Mouse (Mus musculus): ENCODE measurements around the gene Suclg2. TPM values are rescaled to one million over a fixed set of nuclear protein-coding genes. Genes with fewer than 3 reads are reported as not detected.

Suclg2 gene
- polyA plus RNA-seq, 1 experiment from 2014 or later, result 18.3 TPM

DNA sequence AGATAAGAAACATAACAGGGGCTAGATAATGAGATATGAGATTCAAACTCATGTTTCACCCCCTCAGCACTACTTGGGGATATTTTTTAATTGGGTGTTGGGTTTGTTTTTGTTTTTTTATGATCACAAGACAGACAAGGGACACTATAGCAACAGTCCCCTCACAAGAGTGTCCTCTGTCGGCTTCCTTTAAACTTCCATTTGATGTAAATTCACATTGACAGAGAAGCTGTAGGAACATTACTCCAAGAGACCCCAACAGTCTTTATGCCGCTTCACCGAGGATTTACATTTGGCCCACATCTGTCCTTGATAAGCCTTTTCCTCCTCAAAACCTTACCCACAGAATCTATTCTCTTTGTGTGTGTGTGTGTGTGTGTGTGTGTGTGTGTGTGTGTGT is 1.2 kb upstream of the Suclg2 start:
- 80% methylated on average over 3 of the region's 3 CpGs for WGBS

GRCm38 (mm10) chr6:95718969-95719333 is 351 bp upstream of the Suclg2 start:
- peak overlapping the region; percentile 70; the same call in 1 of the 2 replicates for H3K27ac ChIP-seq (ENCODE audit: low read depth, low read length)

More for the DNA sequence above, 1.2 kb upstream of the Suclg2 start:
- Histone ChIP-seq H3K4me1 (ENCODE audit: control insufficient read depth, insufficient read depth, low read depth, low read length) (peaks cover 3% of the 10 kb centered on the region; the same call in 1 of the 2 replicates), H3K36me3 (ENCODE audit: control insufficient read depth, insufficient read depth, low read length) (no peaks in the 10 kb centered on the region), H3K9me3 (ENCODE audit: control insufficient read depth, low read length) (no peaks in the 10 kb centered on the region), H3K27me3 (replicated peaks; ENCODE audit: control insufficient read depth, insufficient read depth, low read length) (no peaks in the 10 kb centered on the region), H3K4me2 (ENCODE audit: low read length) (no peak overlapping the region), H3K4me3 (ENCODE audit: low read length) (no peak overlapping the region), H3K27ac (ENCODE audit: low read depth, low read length) (no peak overlapping the region), H3K9ac (ENCODE audit: low read depth, low read length) (no peak overlapping the region)
- ATAC-seq, result no peak

GRCm38 (mm10) chr6:95717071-95717470 is 1.5 kb downstream of the Suclg2 start:
- whole genome bisulfite sequencing, result 87% methylated on average over 3 of the region's 3 CpGs
- H3K4me3 ChIP-seq (ENCODE audit: low read length), result no peak overlapping the region
- no peak overlapping the region for H3K4me2 ChIP-seq (ENCODE audit: low read length)
- H3K36me3 ChIP-seq (ENCODE audit: control insufficient read depth, insufficient read depth, low read length), result no peaks in the 10 kb centered on the region
- ATAC-seq, result no peak
- H3K9ac ChIP-seq (ENCODE audit: low read depth, low read length), result no peak overlapping the region
- no peak overlapping the region for H3K27ac ChIP-seq (ENCODE audit: low read depth, low read length)
- peaks cover 3% of the 10 kb centered on the region; the same call in 1 of the 2 replicates for H3K4me1 ChIP-seq (ENCODE audit: control insufficient read depth, insufficient read depth, low read depth, low read length)
- no peaks in the 10 kb centered on the region for H3K27me3 ChIP-seq (replicated peaks; ENCODE audit: control insufficient read depth, insufficient read depth, low read length)
- no peaks in the 10 kb centered on the region for H3K9me3 ChIP-seq (ENCODE audit: control insufficient read depth, low read length)

More at GRCm38 (mm10) chr6:95718969-95719333, 351 bp upstream of the Suclg2 start:
- H3K4me3 ChIP-seq (ENCODE audit: low read length), result peak overlapping the region; percentile 82
- no peaks in the 10 kb centered on the region for H3K36me3 ChIP-seq (ENCODE audit: control insufficient read depth, insufficient read depth, low read length)
- H3K27me3 ChIP-seq (replicated peaks; ENCODE audit: control insufficient read depth, insufficient read depth, low read length), result no peaks in the 10 kb centered on the region
- WGBS, result 11% methylated on average over 1 of the region's 1 CpGs
- H3K9me3 ChIP-seq (ENCODE audit: control insufficient read depth, low read length), result no peaks in the 10 kb centered on the region
- H3K4me2 ChIP-seq (ENCODE audit: low read length), result peak overlapping the region; percentile 99
- H3K9ac ChIP-seq (ENCODE audit: low read depth, low read length), result peak overlapping the region; percentile 84
- H3K4me1 ChIP-seq (ENCODE audit: control insufficient read depth, insufficient read depth, low read depth, low read length), result peaks cover 3% of the 10 kb centered on the region; the same call in 1 of the 2 replicates
- peak; percentile 75 for ATAC-seq

DNA sequence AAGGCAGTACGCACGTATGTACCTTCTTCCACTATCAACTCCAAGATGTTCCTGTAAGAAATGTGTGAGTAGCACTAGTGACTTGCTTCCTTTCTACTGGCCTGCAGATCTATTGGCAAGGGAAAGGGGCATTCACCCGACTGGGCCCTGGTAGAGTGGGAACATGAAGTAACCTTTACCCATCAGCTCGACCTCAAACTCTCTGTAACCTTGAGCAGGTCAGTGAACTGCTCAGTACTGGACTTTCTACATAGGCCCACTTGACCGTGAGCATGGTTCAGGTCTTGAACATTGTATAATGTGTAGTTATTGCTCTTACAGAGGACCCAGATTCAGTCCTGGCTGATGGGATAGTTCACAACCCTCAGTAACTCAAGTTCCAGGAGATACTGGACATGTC is 2.1 kb downstream of the Suclg2 start:
- ATAC-seq, result no peak
- WGBS, result 95% methylated on average over 5 of the region's 5 CpGs
- H3K36me3 ChIP-seq (ENCODE audit: control insufficient read depth, insufficient read depth, low read length), result no peaks in the 10 kb centered on the region

GRCm38 (mm10) chr6:95713245-95713644 is 5.4 kb downstream of the Suclg2 start:
- Histone ChIP-seq H3K4me2 (ENCODE audit: low read length) (no peak overlapping the region), H3K9me3 (ENCODE audit: control insufficient read depth, low read length) (no peaks in the 10 kb centered on the region), H3K4me3 (ENCODE audit: low read length) (no peak overlapping the region), H3K9ac (ENCODE audit: low read depth, low read length) (no peak overlapping the region), H3K27ac (ENCODE audit: low read depth, low read length) (no peak overlapping the region), H3K36me3 (ENCODE audit: control insufficient read depth, insufficient read depth, low read length) (no peaks in the 10 kb centered on the region), H3K27me3 (replicated peaks; ENCODE audit: control insufficient read depth, insufficient read depth, low read length) (no peaks in the 10 kb centered on the region), H3K4me1 (ENCODE audit: control insufficient read depth, insufficient read depth, low read depth, low read length) (no peaks in the 10 kb centered on the region)
- 18% methylated on average over 5 of the region's 5 CpGs for WGBS
- no peak for ATAC-seq

More for the DNA sequence above, 2.1 kb downstream of the Suclg2 start:
- no peak overlapping the region for H3K9ac ChIP-seq (ENCODE audit: low read depth, low read length)
- no peak overlapping the region for H3K27ac ChIP-seq (ENCODE audit: low read depth, low read length)
- no peak overlapping the region for H3K4me3 ChIP-seq (ENCODE audit: low read length)
- H3K4me2 ChIP-seq (ENCODE audit: low read length), result no peak overlapping the region
- H3K4me1 ChIP-seq (ENCODE audit: control insufficient read depth, insufficient read depth, low read depth, low read length), result peaks cover 3% of the 10 kb centered on the region; the same call in 1 of the 2 replicates
- no peaks in the 10 kb centered on the region for H3K27me3 ChIP-seq (replicated peaks; ENCODE audit: control insufficient read depth, insufficient read depth, low read length)
- H3K9me3 ChIP-seq (ENCODE audit: control insufficient read depth, low read length), result no peaks in the 10 kb centered on the region

DNA sequence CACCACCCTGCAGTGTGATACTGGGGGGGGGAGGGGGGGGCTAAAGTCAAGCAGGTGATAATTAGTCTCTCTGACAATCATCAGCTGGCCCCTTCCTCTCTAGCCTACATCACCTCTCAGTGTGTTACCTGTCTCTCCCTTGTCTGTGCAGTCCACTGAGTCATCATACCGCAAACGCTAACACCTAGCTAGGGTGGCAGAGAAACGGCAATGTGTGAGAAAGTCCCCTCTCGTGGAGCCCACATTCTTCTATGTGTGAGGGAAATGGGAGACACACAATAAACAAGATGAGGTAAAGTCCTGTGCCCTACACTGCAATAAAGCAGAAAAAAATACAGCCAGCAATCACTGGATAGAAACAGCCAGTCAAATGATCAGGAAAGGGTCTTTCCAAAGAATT is 6.5 kb downstream of the Suclg2 start:
- no peak overlapping the region for H3K9ac ChIP-seq (ENCODE audit: low read depth, low read length)
- no peaks in the 10 kb centered on the region for H3K9me3 ChIP-seq (ENCODE audit: control insufficient read depth, low read length)
- H3K4me1 ChIP-seq (ENCODE audit: control insufficient read depth, insufficient read depth, low read depth, low read length), result no peaks in the 10 kb centered on the region
- H3K4me2 ChIP-seq (ENCODE audit: low read length), result no peak overlapping the region
- ATAC-seq, result no peak
- H3K27me3 ChIP-seq (replicated peaks; ENCODE audit: control insufficient read depth, insufficient read depth, low read length), result no peaks in the 10 kb centered on the region
- H3K36me3 ChIP-seq (ENCODE audit: control insufficient read depth, insufficient read depth, low read length), result no peaks in the 10 kb centered on the region
- WGBS, result 89% methylated on average over 4 of the region's 4 CpGs
- no peak overlapping the region for H3K4me3 ChIP-seq (ENCODE audit: low read length)
- no peak overlapping the region for H3K27ac ChIP-seq (ENCODE audit: low read depth, low read length)

DNA sequence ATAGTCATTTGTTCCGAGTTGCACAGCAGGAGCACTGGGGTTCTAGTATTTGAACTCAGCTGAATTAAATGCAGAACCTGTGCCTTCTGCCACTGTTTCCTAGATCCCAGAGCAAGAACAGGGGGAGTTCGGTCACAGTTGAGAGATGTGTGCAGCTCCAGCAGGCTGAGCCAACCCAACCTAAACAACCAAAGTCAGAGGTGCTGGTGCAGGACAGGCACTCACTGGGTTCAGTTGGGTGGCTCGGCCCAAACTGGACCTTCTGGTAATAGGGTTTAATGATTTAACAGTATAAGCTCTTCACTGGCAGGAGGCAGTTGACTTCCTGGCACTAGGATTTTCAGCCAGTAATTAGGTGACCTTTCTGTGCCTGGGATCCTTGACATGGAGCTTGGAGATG is 6.9 kb downstream of the Suclg2 start:
- WGBS, result 78% methylated on average over 3 of the region's 3 CpGs
- no peak overlapping the region for H3K4me3 ChIP-seq (ENCODE audit: low read length)
- no peak for ATAC-seq

DNA sequence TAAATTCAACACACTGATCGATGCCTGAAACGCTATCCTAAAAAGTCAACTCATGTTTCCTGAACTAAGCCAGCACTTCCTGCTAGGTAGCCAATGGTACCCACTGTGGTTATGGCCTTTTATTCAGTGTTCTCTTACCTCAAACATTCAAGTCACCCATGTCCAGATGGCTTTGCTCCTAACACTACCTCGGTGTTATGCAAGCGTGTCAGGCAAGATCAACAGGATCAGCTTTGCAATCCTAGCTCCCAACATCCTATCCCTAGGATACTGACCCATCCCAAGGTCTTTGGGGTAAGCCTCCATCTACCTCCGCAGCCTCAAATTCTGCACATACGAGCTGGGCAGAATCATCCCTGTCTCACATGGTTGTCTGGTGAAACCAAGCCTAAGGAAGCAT is 7.7 kb downstream of the Suclg2 start:
- H3K9ac ChIP-seq (ENCODE audit: low read depth, low read length), result no peak overlapping the region
- H3K4me2 ChIP-seq (ENCODE audit: low read length), result no peak overlapping the region
- ATAC-seq, result no peak
- H3K36me3 ChIP-seq (ENCODE audit: control insufficient read depth, insufficient read depth, low read length), result no peaks in the 10 kb centered on the region
- WGBS, result 90% methylated on average over 6 of the region's 6 CpGs
- H3K4me1 ChIP-seq (ENCODE audit: control insufficient read depth, insufficient read depth, low read depth, low read length), result no peaks in the 10 kb centered on the region
- H3K4me3 ChIP-seq (ENCODE audit: low read length), result no peak overlapping the region
- H3K9me3 ChIP-seq (ENCODE audit: control insufficient read depth, low read length), result no peaks in the 10 kb centered on the region
- H3K27ac ChIP-seq (ENCODE audit: low read depth, low read length), result no peak overlapping the region
- H3K27me3 ChIP-seq (replicated peaks; ENCODE audit: control insufficient read depth, insufficient read depth, low read length), result no peaks in the 10 kb centered on the region

More for the DNA sequence above, 6.9 kb downstream of the Suclg2 start:
- H3K27me3 ChIP-seq (replicated peaks; ENCODE audit: control insufficient read depth, insufficient read depth, low read length), result no peaks in the 10 kb centered on the region
- no peak overlapping the region for H3K27ac ChIP-seq (ENCODE audit: low read depth, low read length)
- H3K4me1 ChIP-seq (ENCODE audit: control insufficient read depth, insufficient read depth, low read depth, low read length), result no peaks in the 10 kb centered on the region
- no peaks in the 10 kb centered on the region for H3K36me3 ChIP-seq (ENCODE audit: control insufficient read depth, insufficient read depth, low read length)
- no peak overlapping the region for H3K9ac ChIP-seq (ENCODE audit: low read depth, low read length)
- H3K4me2 ChIP-seq (ENCODE audit: low read length), result no peak overlapping the region
- no peaks in the 10 kb centered on the region for H3K9me3 ChIP-seq (ENCODE audit: control insufficient read depth, low read length)

- Histone ChIP-seq H3K4me1 (ENCODE audit: control insufficient read depth, insufficient read depth, low read depth, low read length) (no peaks in the 10 kb centered on the region), H3K36me3 (ENCODE audit: control insufficient read depth, insufficient read depth, low read length) (no peaks in the 10 kb centered on the region), H3K9me3 (ENCODE audit: control insufficient read depth, low read length) (no peaks in the 10 kb centered on the region), H3K4me3 (ENCODE audit: low read length) (no peak overlapping the region), H3K27me3 (replicated peaks; ENCODE audit: control insufficient read depth, insufficient read depth, low read length) (no peaks in the 10 kb centered on the region), H3K9ac (ENCODE audit: low read depth, low read length) (no peak overlapping the region), H3K4me2 (ENCODE audit: low read length) (no peak overlapping the region), H3K27ac (ENCODE audit: low read depth, low read length) (no peak overlapping the region)
- no peak for ATAC-seq
- WGBS, result 65% methylated on average over 4 of the region's 4 CpGs
Observed at GRCm38 (mm10) chr6:95709531-95709930, 9.1 kb downstream of the Suclg2 start.

GRCm38 (mm10) chr6:95709106-95709505 is 9.5 kb downstream of the Suclg2 start:
- WGBS, result 73% methylated on average over 5 of the region's 5 CpGs
- H3K4me1 ChIP-seq (ENCODE audit: control insufficient read depth, insufficient read depth, low read depth, low read length), result no peaks in the 10 kb centered on the region
- H3K27ac ChIP-seq (ENCODE audit: low read depth, low read length), result no peak overlapping the region
- H3K36me3 ChIP-seq (ENCODE audit: control insufficient read depth, insufficient read depth, low read length), result no peaks in the 10 kb centered on the region
- H3K4me2 ChIP-seq (ENCODE audit: low read length), result no peak overlapping the region
- no peaks in the 10 kb centered on the region for H3K27me3 ChIP-seq (replicated peaks; ENCODE audit: control insufficient read depth, insufficient read depth, low read length)
- H3K9ac ChIP-seq (ENCODE audit: low read depth, low read length), result no peak overlapping the region
- no peaks in the 10 kb centered on the region for H3K9me3 ChIP-seq (ENCODE audit: control insufficient read depth, low read length)
- no peak for ATAC-seq
- no peak overlapping the region for H3K4me3 ChIP-seq (ENCODE audit: low read length)

All from hindbrain, embryonic 16.5 days (tissue).